Mouse (Mus musculus): ENCODE data around the gene Thsd4.

The Thsd4 gene

DNA sequence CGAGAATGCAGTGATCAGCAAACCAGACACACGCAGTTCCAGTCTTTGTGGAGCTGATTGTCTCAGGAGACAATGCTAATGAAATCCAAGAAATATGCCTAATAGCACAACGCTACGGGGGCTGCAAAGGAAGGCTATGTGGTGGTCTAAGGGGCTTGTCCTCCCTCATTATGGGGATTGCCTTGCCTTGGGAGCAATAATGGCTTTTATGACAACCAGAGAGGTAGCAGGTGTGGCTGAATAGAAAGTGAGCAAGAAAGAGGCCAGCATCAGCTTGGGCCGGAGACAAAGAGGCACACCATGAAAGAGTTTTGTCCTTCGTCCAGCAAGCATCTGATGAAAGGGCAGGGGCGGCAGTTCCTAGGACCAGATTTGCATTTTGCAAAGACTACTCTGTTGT is 372.9 kb downstream of the Thsd4 start:
- DNase-seq (ENCODE audit: low spot score): no peak

DNA sequence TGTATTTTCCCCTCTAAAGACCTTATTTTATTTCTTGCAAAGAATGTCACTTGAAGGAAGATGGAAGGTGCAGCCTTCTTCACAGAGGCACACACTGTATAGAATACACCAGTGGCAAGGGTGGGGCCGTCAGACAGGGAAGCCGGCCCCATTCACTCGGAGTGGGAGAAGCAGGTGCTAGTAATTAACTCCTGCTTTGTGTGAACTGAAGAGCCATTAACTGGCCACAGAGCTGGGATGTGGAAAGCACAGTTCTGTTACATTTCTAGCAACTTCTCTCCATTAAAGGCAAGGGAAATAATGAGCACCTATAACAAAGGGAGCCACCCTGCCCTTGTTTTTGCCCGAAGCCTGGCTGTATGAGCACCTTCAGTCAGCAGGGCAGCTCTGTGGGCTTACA is 374.4 kb downstream of the Thsd4 start:
- no peak for DNase-seq (ENCODE audit: low spot score)

DNA sequence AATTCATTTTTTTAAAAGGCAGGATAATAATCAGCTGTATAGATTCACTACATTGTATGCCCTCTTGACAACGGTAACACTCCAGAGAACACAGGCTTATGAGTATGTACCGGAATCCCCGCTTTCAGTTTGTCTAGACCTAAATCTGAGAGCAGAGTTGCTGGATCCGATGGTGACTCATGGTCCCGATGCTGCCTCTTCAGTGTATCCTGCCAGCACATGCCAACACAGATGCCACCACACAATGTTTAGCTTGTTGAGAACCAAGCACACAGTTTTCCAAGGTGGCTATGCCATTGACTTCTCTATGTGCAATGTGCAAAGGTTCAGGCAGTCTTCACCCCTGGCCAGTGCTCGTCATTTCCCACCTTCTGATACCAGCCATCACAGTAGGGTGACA is 378.0 kb downstream of the Thsd4 start:
- no peak for DNase-seq (ENCODE audit: low spot score)

DNA sequence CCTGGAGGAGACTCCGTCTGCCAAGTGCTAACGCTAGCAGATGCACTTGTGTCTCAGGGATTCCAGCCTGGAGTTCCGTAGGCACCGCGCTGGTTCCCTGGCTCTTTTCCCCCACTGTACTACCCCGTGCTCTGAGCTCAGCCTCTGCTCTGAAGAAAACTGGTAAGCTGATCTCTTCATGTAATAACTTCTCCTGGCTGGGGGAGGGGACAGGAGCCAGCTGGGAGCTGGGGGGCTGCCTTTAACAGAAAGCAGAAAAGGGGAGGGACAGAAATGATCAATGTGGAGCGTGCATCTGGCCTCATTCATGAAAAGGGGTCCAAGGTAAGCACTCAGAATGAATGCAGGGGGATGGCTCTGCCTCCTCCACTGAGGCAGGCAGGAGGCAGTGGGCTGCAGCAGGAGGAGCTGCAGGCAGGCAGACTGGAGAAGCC is 380.7 kb downstream of the Thsd4 start:
- no peak for DNase-seq (ENCODE audit: low spot score)

DNA sequence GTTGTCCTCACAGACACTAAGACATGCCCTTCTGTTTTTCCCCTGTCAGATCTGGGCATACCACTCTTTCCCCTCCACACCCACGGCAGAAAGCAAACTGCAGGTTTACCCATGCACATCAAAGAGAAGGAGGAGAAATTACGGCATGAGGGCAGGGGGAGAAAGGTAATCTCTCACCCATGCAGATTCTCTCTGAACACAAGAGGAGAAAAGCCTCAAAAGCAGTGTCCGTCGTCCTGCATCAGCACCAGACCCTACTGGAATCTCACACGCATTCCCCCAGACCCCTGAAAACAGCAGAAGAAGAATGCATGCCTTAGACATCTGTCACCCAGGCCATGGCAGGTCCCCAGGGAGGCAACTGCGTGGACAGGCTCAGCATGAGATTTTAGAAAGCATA is 381.4 kb downstream of the Thsd4 start:
- DNase-seq (ENCODE audit: low spot score): no peak

DNA sequence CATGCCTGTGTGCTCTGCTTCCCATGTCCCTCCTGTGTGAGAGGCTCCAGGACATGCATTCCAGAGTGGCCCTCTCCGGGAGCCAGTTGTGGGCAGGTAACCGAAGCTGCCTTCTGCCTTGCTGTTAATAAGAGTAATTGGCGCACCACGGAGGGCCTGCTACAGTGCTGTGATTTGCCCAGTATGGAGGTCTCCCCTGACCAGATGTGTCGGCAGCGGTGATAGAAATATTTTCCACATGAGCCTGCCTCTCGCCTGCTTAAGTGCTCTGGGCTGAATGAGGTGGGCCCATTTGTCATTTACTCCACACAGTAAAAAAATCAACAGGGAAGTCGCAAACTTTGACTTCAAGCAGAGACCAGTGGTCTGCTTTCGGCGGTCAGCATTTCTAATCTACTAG is 382.4 kb downstream of the Thsd4 start:
- DNase-seq (ENCODE audit: low spot score): no peak

DNA sequence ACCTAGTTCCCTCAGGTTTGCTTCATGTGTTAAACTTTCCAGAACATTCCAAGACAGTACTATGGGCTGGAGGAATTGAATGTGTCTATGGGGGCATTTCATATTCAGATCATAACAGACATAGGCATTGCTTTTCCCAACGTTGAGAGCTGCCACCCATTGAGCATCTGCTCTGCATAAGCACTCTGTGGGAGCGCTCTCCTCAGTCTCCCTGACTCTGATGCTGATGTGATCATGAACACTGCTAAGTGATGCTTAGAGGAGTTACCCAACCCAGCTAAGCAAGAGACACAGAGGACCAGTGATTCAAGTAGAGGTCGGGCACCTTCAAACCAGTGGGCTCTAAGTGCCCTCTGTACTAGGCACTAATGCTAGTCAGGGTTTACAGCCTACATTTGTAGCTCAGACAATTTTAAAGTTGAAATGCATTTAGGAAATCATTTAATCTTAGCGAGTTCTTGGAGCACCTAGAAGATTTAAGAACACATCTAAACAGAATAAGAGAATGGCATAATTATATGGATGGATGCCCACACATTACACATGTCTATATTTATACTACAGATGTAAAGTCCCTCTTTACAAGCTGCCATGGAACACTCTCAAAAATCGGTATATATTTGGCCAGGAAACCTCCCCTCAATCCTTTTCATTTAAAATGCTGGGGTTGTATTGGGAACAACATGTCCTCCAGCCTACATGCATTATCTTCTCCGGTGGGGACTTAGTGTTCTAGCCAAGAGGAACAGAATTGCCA is 392.4 kb downstream of the Thsd4 start:
- DNase-seq (ENCODE audit: low spot score): no peak

DNA sequence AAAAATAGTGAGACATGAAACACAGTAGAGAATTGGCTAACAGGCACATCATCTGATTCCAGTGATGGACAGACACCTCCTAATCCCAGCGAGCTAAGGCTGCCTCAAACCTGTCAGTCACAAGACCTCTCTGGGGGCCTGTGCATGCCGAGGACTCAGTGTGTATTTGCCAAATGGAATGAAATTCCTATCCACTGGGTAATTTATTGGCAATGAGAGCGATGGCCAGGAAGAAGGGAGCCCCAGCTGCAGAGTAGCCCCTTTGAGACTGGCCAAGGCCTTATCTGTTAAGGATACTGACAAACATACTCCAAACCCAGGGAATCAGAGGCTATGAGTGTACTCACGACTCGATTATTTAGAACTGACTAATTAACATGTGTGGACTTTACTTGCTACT is 394.9 kb downstream of the Thsd4 start:
- DNase-seq (ENCODE audit: low spot score): no peak

DNA sequence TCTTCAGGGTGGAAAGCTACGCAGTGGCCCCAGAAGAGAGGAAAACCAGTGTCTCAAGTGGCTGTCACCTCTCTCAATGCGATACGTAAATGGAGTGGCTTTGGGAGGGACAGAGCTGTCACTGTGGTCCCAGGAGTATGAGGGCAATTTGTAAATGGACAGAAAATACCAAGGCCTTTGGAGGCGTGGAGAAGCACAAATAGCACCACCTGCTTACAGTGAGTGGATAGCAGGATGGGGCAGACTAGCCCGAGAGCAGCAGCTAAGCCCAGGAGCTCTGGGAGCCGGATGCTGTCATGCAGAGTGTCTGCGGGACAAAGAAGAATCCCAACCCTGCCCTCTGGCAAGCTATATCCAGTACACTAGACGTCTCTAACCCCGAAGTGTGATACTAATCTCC is 397.7 kb downstream of the Thsd4 start:
- DNase-seq (ENCODE audit: low spot score): no peak

DNA sequence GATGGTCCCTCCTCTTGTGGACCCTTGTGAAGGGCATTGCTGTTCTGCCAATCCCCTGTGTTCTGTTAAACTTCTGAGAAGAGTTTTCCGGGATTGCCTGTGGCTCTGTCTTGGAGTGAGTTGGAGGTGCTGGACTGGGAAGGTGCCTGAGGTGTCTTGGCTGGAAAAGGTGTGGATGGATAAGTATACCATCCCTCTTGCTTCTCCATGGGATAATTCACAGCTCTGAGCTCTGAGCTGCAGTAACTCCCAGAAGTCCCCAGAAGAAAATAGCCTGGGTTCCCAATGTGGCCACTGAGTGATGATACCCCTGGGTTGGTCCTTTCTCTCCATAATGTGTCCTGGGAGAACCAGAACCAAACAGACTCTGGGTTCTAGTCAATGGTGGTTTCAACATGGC is 398.8 kb downstream of the Thsd4 start:
- no peak for DNase-seq (ENCODE audit: low spot score)

DNA sequence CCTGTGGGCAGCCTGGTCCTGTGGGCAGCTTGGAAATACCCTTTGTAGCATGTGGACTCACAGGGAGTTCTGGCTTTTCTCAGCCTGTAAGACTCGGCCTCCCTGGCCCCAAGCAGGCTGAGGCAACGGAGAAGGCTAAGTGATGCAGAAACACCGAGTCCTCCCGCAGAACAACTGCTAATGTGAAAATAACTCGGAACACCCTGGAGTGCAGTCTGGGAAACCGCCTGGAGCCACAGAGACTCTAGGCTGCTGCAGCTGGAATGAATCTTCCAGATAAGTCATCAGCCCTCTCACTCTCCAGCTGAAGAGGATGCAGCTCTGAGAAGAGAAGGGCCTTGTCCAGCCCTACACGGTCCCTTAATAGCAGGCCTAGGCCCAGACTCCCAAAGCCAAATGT is 402.0 kb downstream of the Thsd4 start:
- no peak for DNase-seq (ENCODE audit: low spot score)

DNA sequence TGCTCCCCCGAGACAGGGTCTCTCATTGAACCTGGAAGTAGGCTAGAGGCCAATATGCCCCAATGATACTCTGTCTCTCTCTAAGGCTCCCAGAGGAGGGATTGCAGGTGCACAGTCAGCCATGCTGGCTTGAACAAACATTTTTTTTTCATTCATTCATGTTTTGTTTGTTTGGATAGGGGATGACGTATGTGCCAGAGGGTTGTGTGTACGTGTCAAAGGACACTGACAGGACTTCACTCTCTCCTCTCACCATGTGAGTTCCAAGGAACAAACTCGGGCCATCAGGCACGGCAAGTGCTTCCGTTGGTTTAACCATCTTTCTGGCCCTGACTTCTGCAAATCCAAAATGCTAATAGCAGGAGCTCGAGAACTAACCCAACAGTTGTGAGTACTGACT is 404.0 kb downstream of the Thsd4 start:
- DNase-seq (ENCODE audit: low spot score): no peak

DNA sequence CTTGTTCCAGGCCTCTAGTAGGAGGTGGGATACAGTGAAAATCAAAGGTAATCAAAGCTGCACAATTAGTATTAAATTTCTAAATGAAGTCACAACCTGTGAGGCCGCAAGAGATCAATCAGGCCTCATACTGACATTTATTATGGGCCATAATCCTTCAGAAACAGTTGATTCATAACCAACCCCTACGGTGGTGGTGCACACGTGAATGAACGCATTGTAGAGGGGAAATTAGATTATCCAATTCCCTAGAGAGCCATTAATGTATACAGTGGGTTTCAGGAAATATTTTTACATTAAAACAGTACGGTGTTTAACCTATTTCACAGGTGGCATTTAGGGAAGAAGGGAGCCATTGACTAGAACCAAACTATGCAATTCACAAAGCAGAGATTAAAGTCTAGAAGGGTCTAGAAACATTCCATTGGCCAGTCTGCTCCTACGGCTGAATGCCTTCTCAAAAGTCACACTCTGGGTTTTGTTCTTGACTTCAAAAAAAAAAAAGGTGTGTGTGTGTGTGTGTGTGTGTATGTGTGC is 406.1 kb downstream of the Thsd4 start:
- DNase-seq (ENCODE audit: low spot score): no peak

DNA sequence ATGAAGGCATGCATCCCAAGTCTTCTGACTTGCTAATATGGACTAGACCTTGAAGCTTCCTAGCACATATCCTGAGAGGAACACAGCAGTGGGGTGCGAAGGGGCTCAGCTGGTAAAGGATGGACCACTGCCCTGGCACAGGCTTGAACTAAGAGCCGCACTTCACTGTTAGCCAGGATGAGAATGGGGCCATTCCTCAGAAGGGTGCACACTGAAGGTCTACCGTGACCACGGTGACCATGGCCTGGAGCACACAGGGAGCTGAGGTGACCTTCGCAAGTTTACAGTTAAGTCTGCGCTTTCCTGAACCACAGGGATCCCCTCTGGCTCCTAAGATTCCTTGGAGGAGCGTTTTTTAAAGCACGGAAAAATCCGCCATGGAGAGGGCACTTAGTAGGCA is 406.5 kb downstream of the Thsd4 start:
- no peak for DNase-seq (ENCODE audit: low spot score)

DNA sequence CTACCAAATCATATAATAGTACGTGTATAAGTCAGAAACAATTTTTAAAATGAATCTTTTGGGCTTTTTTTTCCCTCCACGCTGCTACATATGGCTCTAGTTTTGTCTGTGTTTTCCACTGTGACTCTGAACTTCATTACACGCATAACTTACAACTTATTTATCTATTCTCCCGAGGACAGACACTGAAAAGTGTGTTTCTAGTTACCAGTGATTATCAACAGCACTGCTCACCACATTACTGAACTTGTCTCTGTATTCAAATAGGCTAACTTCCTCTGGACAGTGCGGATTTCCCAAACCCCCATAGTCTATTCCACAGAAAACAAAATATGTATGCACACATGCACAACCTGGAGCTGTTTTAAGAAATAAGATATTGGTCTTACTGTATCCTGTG is 411.6 kb downstream of the Thsd4 start:
- no peak for DNase-seq (ENCODE audit: low spot score)

DNA sequence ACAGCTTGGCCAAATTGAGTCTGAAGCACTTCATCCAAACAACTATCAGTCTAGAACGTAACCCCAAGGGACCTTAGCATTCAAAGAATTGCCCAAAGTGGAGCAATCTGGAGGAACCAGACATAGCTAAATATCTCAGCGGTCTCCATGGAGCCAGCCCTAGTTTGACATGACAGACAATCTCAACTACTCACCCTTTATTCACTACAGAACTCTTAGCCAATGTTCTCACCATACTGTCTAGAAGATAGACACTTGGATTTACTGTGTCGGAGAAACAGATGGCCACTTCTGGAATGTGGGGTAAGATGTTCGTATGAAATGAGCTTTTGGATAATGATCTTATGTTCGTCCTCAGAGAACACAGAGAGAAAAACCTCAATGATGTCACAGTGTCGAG is 415.2 kb downstream of the Thsd4 start:
- DNase-seq (ENCODE audit: low spot score): no peak

DNA sequence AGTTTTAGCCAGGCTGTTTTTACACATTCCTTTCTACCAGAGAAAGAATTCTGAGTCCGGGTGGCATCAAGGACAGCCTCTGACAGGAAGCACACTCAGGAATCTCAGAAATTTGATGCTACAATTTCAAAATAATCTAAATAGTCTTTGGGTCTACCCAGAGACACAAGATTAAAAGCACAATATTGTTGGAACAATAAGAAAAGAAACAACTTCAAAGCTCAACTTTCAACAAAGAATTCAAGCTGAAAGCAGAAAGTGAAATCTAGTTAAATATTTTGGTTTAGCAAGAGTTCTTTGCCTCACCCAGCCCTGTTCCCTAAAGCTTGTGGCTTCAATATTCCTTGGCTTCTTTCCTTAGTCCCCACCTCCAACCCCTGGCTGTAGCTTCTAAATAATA is 415.7 kb downstream of the Thsd4 start:
- DNase-seq (ENCODE audit: low spot score): no peak

DNA sequence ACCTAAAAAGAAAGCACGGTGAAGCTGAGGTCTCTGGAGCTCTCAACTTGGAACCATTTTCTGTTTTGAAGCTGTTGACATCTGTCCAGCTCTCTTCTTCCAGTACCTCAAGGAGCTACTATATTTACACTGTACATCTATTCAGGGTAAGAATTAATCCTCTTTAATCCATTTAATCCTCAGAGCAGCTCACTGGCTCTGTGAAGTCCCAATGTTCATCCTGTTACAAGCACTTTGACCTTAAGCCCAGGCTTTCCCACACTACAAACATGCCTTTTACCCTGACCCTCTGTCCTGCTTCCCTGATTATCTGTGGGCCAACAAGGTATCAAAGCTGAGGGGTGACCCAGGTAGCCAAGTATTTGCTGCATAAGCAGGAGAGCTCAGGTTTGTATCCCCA is 427.6 kb downstream of the Thsd4 start:
- no peak for DNase-seq (ENCODE audit: low spot score)

DNA sequence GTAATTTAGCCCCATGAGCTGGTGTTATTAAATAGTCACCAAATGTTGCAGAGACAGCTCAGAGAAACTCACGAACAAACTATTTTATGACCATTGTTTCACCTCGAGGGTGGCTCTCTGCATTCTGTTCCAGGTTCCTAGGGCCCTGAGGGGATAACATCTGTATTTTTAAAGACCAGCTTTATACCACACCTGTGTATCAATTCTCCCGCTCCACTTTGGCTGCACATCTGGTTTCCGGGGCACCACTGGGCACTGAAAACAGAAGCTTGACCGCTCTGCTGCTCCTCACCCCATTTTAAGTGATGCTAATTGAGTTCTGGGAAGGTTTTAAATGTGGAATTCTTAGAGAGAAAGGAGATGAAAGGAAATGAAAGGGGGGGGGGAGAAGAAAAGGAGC is 429.4 kb downstream of the Thsd4 start:
- DNase-seq (ENCODE audit: low spot score): no peak

DNA sequence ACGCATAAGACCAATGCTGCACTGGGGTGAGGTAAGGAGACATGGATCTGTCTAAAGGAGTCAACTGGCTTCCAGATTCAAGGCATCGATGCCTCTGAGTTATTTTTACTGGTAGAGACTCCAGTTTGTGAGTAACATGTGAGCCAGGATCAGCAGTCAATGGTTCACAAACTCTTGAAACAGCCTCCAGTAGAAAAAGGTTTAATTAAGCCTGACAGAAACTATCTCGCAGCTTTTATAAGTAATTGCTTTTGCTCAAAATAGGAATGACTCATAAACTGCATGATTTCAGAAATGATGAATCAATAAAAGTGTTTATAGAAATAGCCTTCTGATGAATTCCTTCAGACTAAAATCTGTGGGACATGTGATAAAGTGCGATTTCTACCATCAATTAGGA is 432.4 kb downstream of the Thsd4 start:
- DNase-seq (ENCODE audit: low spot score): no peak

DNA sequence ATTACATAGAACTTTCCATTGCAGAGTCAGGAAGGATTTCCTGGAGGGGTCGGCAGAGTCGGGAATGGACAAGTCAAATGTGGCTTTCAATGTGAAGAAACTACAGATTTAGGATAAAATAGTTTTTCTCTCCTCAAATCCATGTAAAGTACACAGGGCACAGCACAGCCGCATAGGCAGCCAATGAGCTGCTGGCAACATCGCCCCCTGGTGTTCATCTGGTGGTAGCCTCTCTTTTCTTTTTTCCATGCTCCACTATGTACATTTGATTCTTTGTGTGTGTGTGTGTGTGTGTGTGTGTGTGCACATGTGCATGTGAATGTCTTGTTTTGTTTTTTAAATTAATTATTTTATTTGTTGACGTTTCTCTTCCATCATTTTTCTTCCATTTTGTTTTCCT is 433.7 kb downstream of the Thsd4 start:
- no peak for DNase-seq (ENCODE audit: low spot score)

DNA sequence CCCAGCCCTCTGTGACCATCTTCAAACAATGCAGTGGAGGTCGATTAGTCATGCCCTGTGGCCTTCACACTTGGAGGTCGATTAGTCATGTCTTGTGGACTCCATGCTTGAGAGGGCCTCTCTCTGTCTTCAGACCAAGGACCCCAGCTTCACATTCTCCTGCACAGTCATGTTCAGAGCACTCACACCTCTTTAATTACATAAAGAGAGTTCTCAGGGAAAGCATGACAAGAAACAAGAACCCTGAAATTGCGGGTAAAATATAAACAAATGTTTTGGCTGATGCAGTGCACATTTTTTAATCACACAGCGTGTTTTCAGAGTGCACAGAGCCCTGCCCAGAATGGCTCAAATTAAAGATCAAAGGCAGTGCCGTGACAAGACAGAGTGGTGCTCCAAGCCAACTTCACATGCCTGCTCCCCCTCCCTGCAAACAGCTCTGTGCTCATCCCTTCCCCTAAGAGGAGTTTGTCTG is 439.7 kb downstream of the Thsd4 start:
- no peak for DNase-seq (ENCODE audit: low spot score)

DNA sequence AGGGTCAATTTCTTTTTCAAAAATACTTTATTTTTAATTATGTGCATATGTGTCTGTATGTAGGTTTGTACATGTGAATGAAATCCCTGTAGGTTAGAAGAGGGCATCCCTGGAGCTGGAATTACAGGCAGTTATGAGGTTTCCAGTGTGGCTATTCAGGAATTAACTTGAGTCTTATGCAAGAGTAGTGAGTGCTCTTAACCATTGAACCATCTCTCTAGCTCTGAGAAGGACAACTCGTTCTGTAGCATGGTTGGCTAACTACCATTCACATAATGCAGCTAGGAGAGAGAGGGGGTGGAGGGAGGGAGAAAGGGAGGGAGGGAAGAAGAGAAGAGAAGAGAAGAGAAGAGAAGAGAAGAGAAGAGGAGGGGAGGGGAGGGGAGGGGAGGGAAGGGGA is 444.1 kb downstream of the Thsd4 start:
- DNase-seq (ENCODE audit: low spot score): no peak

DNA sequence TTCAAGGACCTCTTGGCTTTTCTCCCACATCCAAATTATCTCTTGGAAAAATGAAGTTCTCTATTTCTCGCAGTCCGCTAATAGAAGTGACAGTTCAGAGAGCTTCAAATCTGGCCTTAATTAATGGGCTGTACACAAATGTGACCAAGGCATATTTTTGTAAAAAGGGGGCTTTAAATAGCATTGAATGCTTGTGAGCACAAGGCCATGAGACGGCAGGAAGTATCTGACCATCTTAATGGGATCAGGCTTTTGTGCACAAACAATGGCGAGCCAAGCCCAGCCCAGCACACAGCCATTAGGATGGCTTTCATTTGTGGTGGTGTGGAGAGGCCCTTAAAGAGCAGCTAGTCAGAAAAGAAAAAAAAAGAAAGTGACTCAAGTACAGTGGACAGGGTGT is 445.4 kb downstream of the Thsd4 start:
- no peak for DNase-seq (ENCODE audit: low spot score)

All from adipocyte (in vitro differentiated cells).